Mouse (Mus musculus): ENCODE results near the gene Tubd1.

The Tubd1 gene

GRCm38 (mm10) chr11:86599378-86600208, 54.8 kb downstream of the Tubd1 start:
- DNase-seq (ENCODE audit: low spot score), result no peak

DNA sequence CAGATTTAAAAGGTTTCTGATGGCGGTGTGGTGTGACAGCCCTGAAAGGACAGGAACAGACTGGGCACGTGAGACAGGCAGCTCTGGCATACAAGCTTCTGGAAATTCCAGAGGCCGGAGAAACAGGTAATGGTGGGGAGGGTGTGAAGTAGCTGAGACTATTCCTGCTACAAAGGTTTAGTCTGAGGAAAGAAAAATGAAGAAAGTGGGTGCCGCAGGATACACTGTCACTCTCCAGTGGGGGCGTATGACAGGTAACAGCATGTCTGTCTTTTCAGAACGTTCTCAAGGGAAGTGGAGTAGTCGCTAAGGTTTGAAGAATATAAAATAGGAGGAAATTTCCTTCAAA, 55.4 kb downstream of the Tubd1 start:
- no peak for DNase-seq (ENCODE audit: low spot score)

DNA sequence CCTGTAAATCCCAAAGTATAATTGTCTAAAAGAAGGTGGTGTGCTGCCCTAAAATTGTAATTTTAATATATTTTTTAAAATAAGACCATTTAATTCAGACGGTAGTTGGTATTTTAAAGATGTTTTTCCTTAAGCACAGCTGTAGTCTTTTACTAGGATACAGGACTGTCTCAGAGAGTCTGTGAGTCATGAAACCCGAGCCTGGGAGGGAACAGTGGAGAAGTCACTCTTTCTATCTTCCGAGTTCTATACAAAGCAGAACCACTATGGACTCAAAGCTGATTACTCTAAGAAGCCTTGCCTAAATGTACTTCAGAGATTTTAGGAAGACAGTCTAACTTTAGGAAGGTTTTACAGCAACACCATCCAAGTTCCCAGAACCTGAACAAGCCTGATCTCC, 57.3 kb downstream of the Tubd1 start:
- DNase-seq (ENCODE audit: low spot score), result no peak

DNA sequence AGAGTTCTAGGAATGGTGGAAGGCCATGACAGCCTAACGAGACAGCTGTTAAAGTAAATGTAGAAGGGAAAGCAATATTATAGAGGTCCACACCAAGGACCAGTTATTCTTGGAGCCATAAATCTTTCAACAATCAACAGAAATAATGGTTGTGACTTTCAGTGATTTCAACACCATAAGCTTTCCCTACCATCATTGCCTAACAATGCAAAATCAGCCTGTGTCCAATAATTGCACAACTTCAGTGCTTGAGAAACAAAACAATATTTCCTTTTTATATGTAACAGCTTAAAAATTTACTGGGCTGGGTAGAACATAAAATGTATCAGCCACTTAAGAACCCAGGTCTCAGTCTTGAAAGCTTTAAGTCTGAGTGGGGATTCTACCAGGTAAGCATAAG, 58.9 kb downstream of the Tubd1 start:
- no peak for DNase-seq (ENCODE audit: low spot score)

DNA sequence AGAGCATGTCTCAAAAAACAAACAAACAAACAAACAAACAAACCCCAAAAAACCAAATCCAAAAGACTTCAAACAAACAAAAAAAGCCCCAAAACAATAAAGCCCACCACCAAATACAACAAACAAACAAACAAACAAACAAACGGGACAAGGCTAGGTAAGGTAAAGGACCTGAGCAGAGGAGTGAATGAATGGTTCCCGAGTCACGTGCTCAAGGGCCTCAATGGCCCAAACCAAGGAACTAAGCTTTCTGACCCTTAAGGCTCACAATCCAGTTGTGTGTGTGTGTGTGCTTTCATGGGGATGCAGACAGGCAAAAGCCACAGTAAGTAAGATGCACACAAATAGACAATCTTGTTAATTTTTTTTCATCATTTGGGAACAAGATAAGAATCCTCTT, 59.5 kb downstream of the Tubd1 start:
- DNase-seq (ENCODE audit: low spot score), result no peak

DNA sequence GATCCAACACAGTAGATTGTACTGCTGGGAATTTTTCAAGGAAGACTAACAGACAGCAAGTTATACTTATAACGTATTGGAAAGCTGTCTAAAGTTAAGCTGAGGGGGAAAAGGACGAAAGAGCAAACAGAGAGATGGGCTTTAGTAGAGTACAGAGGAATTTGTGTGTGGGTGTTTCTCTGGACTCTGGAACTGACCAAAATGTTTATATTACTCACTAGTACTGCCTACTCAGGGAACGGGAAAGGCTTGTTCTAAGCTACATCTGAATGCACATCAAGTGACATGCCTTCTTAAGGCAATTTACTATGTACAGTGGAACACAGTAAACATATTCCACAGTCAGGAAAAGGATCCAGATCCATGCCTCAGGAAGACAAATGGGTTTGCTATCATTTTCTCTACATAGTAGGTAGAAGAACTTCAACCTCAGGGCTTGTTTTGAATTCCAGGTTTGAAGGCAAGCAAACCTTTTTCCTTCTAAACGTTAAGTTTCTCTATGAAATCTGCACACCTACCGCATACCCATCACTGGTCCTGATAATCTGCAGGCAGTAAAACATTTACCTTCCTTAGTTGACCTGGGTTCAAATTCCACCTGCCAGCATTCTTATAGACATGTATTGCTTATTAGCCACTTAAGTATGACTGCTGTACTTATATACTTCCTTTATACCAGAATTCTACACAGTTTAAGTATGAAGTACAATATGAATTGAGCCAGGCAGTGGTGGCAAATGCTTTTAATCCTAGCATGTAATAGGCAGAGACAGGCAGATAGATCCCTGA, 60.1 kb downstream of the Tubd1 start:
- DNase-seq (ENCODE audit: low spot score), result no peak

DNA sequence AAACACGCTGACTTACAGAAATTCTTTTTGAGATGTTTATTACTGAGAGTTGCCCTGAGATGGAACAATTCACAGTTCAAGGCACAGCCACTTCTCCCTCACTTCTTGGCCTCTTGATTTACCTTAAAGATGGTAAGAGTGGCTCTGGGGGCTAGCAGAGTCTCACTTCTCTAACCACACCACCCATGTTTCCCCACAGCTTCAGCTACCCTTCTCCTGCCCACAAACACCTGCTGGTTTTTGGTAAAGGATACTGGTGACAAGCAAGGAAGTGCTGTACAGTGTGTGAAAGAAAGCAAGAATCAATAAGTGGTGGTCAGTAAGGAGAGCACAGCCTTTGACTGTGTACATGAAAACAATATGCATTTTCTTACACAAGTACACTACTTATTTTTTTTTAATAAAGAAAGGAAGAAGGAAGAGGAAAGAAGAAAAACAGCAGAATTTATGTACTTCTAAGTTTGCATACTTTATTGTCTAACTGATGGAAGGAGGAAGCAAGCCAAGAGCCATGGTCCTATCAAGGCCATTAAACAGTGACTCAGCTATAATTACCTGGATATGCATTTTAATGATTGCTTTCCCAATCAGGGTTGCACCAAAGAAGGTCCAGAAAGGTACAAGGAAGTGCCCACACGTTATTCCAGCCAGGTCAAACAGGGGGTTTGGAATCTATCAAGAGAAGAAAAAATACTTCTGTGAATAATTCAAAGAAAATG, 62.0 kb downstream of the Tubd1 start:
- no peak for DNase-seq (ENCODE audit: low spot score)

- no peak for DNase-seq (ENCODE audit: low spot score)
Measured at GRCm38 (mm10) chr11:86607808-86608350, 63.1 kb downstream of the Tubd1 start.

DNA sequence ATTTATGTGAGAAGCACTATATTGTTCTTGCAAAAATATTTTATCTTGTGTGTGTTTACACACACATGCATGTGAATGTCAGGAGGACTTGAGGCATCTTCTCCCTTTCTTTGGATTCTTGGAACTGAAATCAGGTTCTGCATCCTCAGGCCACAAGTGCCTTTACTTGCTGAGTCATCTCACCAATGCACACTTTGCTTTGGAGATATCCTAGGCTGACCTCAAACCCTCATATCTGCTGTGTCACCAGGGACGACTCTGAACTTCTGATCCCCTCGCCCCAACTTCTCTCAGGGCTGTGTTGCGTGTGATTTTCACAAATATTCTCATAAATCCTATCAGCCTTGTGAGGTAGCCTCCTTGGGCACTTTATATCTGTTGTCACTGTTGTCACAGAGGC, 65.4 kb downstream of the Tubd1 start:
- DNase-seq (ENCODE audit: low spot score), result no peak

DNA sequence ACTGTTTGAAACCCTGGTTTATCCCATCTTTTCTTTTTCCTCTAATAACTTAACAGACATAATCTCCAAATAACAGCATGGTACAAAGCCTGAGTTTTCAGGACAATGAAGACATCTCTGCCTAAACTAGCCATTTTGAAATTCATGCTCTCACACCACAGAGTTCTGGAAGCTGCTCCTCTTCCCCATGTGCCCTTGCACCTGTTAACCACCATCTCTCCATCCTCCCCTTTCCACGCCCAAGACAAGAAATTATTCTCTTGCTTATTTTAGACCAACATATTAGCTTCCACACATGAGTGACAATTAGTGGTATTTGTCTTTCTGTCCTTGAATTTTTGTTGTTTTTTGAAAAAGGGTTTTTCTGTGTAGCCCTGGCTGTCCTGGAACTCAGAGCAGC, 67.2 kb downstream of the Tubd1 start:
- no peak for DNase-seq (ENCODE audit: low spot score)

DNA sequence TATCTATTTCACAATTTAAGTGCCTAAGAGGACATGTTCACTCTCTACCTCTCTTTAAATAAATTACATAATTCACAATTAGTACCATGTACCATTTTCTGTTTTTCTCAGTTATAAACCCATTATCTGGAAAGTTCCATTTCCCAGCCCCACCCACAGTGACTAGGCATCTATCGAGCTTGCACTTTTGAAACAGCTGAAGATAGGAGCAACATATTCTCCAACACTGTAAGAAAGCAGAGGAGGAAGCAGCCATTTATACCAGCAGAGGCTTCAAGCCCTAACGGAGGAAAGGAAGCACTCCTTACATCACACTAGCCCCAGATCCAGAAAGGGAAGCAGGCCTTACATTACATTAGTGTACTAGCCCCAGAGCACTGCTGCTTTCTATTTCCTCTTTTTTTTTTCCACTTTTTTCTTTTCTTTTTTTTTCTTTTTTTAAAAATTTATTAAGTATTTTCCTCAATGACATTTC, 69.3 kb downstream of the Tubd1 start:
- DNase-seq (ENCODE audit: low spot score), result no peak

- DNase-seq (ENCODE audit: low spot score), result no peak
Measured at GRCm38 (mm10) chr11:86614607-86615006, 69.8 kb downstream of the Tubd1 start.
